28 mouse cellular contexts compared by ENCODE assay signal in genomic region chr4:54156146-54156545, GRCm38 (mm10).
"Had no signal": no experiment of that assay in that cellular context is flagged by ENCODE, and none has a peak within 500 bp of the region (broad histone marks: within the 10 kb centered on the region; RNA-seq: fewer than 3 reads in every experiment).

No protein-coding gene starts in this region.

- H3K4me1 ChIP-seq: embryonic facial prominence, embryonic 10.5 days; embryonic facial prominence, embryonic 12.5 days; embryonic facial prominence, embryonic 13.5 days; embryonic facial prominence, embryonic 15.5 days; forebrain, embryonic 10.5 days; forebrain, embryonic 12.5 days; forebrain, embryonic 13.5 days; forebrain, embryonic 15.5 days had no signal

- H3K36me3 ChIP-seq: embryonic facial prominence, embryonic 10.5 days; embryonic facial prominence, embryonic 12.5 days; embryonic facial prominence, embryonic 13.5 days; embryonic facial prominence, embryonic 15.5 days; forebrain, embryonic 10.5 days; forebrain, embryonic 12.5 days; forebrain, embryonic 15.5 days had no signal

- ATAC-seq: forebrain, embryonic 13.5 days; forebrain, embryonic 14.5 days; forebrain, embryonic 15.5 days; forebrain, embryonic 16.5 days; forebrain, postnatal 0 days had no signal

- H3K9ac ChIP-seq: embryonic facial prominence, embryonic 12.5 days; embryonic facial prominence, embryonic 13.5 days; embryonic facial prominence, embryonic 15.5 days; forebrain, embryonic 12.5 days; forebrain, embryonic 13.5 days; forebrain, embryonic 15.5 days; forebrain, postnatal 0 days had no signal

- H3K27me3 ChIP-seq: embryonic facial prominence, embryonic 12.5 days; embryonic facial prominence, embryonic 13.5 days; embryonic facial prominence, embryonic 15.5 days; forebrain, embryonic 12.5 days; forebrain, embryonic 13.5 days; forebrain, embryonic 15.5 days had no signal

- DNase-seq: cerebellum, adult 2 months; cerebellum, adult 8-10 months; cerebellum, adult 9-10 months; cerebellum, adult 9-11 months; cerebellum, postnatal 10 days; cerebellum, postnatal 14 days; cerebellum, postnatal 25 days; cerebellum, postnatal 36 days; embryo, embryonic 11 days; forebrain, postnatal 0 days; gastrocnemius, adult 2 months; gastrocnemius, postnatal 10 days; gastrocnemius, postnatal 14 days; gastrocnemius, postnatal 25 days; gastrocnemius, postnatal 36 days; heart, adult 11 months; heart, adult 18-20 months had no signal

- H3K9me3 ChIP-seq: embryonic facial prominence, embryonic 10.5 days; embryonic facial prominence, embryonic 12.5 days; embryonic facial prominence, embryonic 13.5 days; embryonic facial prominence, embryonic 15.5 days; forebrain, embryonic 10.5 days; forebrain, embryonic 12.5 days; forebrain, embryonic 13.5 days; forebrain, embryonic 15.5 days had no signal

- H3K27ac ChIP-seq: embryonic facial prominence, embryonic 10.5 days; embryonic facial prominence, embryonic 12.5 days; embryonic facial prominence, embryonic 13.5 days; embryonic facial prominence, embryonic 15.5 days; forebrain, embryonic 10.5 days; forebrain, embryonic 12.5 days; forebrain, embryonic 13.5 days; forebrain, embryonic 15.5 days; gastrocnemius, adult 2 months had no signal

- H3K4me3 ChIP-seq: embryonic facial prominence, embryonic 10.5 days; embryonic facial prominence, embryonic 12.5 days; embryonic facial prominence, embryonic 13.5 days; embryonic facial prominence, embryonic 15.5 days; erythroblast, embryonic 14.5 days; forebrain, embryonic 10.5 days; forebrain, embryonic 12.5 days; forebrain, embryonic 13.5 days; forebrain, embryonic 15.5 days; gastrocnemius, adult 2 months had no signal

- H3K4me2 ChIP-seq: embryonic facial prominence, embryonic 12.5 days; embryonic facial prominence, embryonic 13.5 days; embryonic facial prominence, embryonic 15.5 days; forebrain, embryonic 12.5 days; forebrain, embryonic 13.5 days; forebrain, embryonic 15.5 days had no signal
